Mouse (Mus musculus) midbrain, postnatal 0 days (tissue): ENCODE measurements around the gene Cpne7. TPM values are rescaled to one million over a fixed set of nuclear protein-coding genes. Genes with fewer than 3 reads are reported as not detected.

Source experiments
- ATAC-seq: fragments of 200-750 bp; cut with Nextera tagmentation; 2 replicates; pipeline ENCODE4 v1.8.0; 2017; ENCODE audit warnings: moderate number of reproducible peaks, mild to moderate bottlenecking, moderate TSS enrichment, moderate library complexity; ENCODE audit not compliant: low FRiP score
- DNase-seq: peaks from one replicate; pipeline ENCODE4 v3.0.0-alpha.2; 2015; ENCODE audit warnings: low spot score
- H3K27ac ChIP-seq: fragments of 300-500 bp; sonication (generic); 2 replicates; pipeline ENCODE4 v1.5.1; 2014; ENCODE audit warnings: low read depth, mild to moderate bottlenecking, low read length, mixed read lengths
- H3K27me3 ChIP-seq: fragments of 300-500 bp; sonication (generic); 2 replicates; pipeline ENCODE4 v1.6.1; 2014; ENCODE audit warnings: low read length, control low read depth, mixed read lengths; ENCODE audit not compliant: insufficient read depth
- H3K36me3 ChIP-seq: fragments of 300-500 bp; sonication (generic); 2 replicates; pipeline ENCODE4 v1.6.1; 2014; ENCODE audit warnings: low read length, control low read depth, mixed read lengths; ENCODE audit not compliant: insufficient read depth
- H3K4me1 ChIP-seq: fragments of 300-500 bp; sonication (generic); 2 replicates; pipeline ENCODE4 v1.6.1; 2014; ENCODE audit warnings: mild to moderate bottlenecking, control low read depth, antibody characterized with exemption, low read length, mixed read lengths; ENCODE audit not compliant: insufficient read depth
- H3K4me2 ChIP-seq: fragments of 300-500 bp; sonication (generic); 2 replicates; pipeline ENCODE4 v1.6.1; 2014; ENCODE audit warnings: low read depth, mild to moderate bottlenecking, low read length, mixed read lengths; ENCODE audit not compliant: poor library complexity, severe bottlenecking
- H3K4me3 ChIP-seq: fragments of 300-500 bp; sonication (generic); 2 replicates; pipeline ENCODE4 v1.5.1; 2014; ENCODE audit warnings: low read depth, mild to moderate bottlenecking, low read length, moderate library complexity
- H3K9ac ChIP-seq: fragments of 300-500 bp; sonication (generic); replicated peaks from 2 replicates; pipeline ENCODE4 v1.6.1; 2014; ENCODE audit warnings: mild to moderate bottlenecking, low read length, moderate library complexity, mixed read lengths; ENCODE audit not compliant: poor library complexity, severe bottlenecking
- H3K9me3 ChIP-seq: fragments of 300-500 bp; sonication (generic); 2 replicates; pipeline ENCODE4 v1.6.1; 2016; ENCODE audit warnings: low read length, control low read depth
- CTCF ChIP-seq: IDR thresholded peaks from 2 replicates; pipeline ENCODE4 v1.5.1; 2016; ENCODE audit warnings: antibody characterized with exemption, mild to moderate bottlenecking
- WGBS: fragments of 180-500 bp; shearing (Covaris S2); extraction: QIAGEN DNeasy Blood & Tissue Kit; methylation state at CpG from one replicate; pipeline ENCODE4 v1.1.7; 2014; 5-methylcytosine and 5-hydroxymethylcytosine counted together
- polyA plus RNA-seq: library from polyadenylated mRNA; unstranded; fragments of >200 nt; fragmentation: Nextera tagmentation; extraction: Ambion mirVana; gene quantifications from 2 replicates; pipeline ENCODE4 v1.2.1, GENCODE M21; 2015
- total RNA-seq: library from RNA; depleted of rRNA; stranded (reverse); fragments of >200 nt; gene quantifications from 2 replicates; pipeline ENCODE4 v1.2.3, GENCODE M21; 2014

Cpne7 gene
- total and polyA plus RNA-seq, 2 experiments from 2014 or later, result 29.1 to 29.2 TPM

- TF ChIP-seq CTCF, result no peak
- no peaks in the 10 kb centered on the region for H3K27me3 ChIP-seq
- H3K4me1 ChIP-seq, result 0 out of 2 replicates have a peak, but pooled peaks cover 3% of the 10 kb centered on the region
- H3K9ac ChIP-seq, result peak overlapping the region; percentile 86
- ATAC-seq (no peak), DNase-seq (no peak)
- 0 out of 2 replicates have a peak overlapping the region, but pooled peaks have one; percentile 97 for H3K27ac ChIP-seq
- H3K36me3 ChIP-seq, result peaks cover 25% of the 10 kb centered on the region
- peak overlapping the region; percentile 78 for H3K4me2 ChIP-seq
- H3K4me3 ChIP-seq, result peak overlapping the region; percentile 83
- no peaks in the 10 kb centered on the region for H3K9me3 ChIP-seq
- WGBS, result 17% methylated on average over 15 of the region's 15 CpGs
These were observed 13.9 kb upstream of the Cpne7 start for GRCm38 (mm10) chr8:123103285-123103684.

GRCm38 (mm10) chr8:123104046-123104767 is 13.0 kb upstream of the Cpne7 start:
- peak overlapping the region; percentile 86; the same call in 1 of the 2 replicates for H3K9ac ChIP-seq

GRCm38 (mm10) chr8:123105553-123106326 is 11.4 kb upstream of the Cpne7 start:
- H3K9me3 ChIP-seq, result no peaks in the 10 kb centered on the region
- whole genome bisulfite sequencing, result 70% methylated on average over 5 of the region's 5 CpGs
- peak; percentile 81 for DNase-seq
- no peak overlapping the region for H3K4me3 ChIP-seq
- H3K4me1 ChIP-seq, result 0 out of 2 replicates have a peak, but pooled peaks cover 3% of the 10 kb centered on the region
- H3K36me3 ChIP-seq, result peaks cover 20% of the 10 kb centered on the region
- no peak for ATAC-seq
- peak; percentile 79 for TF ChIP-seq CTCF
- H3K9ac ChIP-seq, result no peak overlapping the region
- no peak overlapping the region for H3K4me2 ChIP-seq
- no peaks in the 10 kb centered on the region for H3K27me3 ChIP-seq
- no peak overlapping the region for H3K27ac ChIP-seq

More at GRCm38 (mm10) chr8:123104046-123104767, 13.0 kb upstream of the Cpne7 start:
- TF ChIP-seq CTCF, result no peak
- DNase-seq (no peak), ATAC-seq (no peak)
- WGBS, result 77% methylated on average over 6 of the region's 6 CpGs
- Histone ChIP-seq H3K4me2 (peak overlapping the region; percentile 6; the same call in 1 of the 2 replicates), H3K4me3 (peak overlapping the region; percentile 83; the same call in 1 of the 2 replicates), H3K36me3 (peaks cover 21% of the 10 kb centered on the region), H3K9me3 (no peaks in the 10 kb centered on the region), H3K27me3 (no peaks in the 10 kb centered on the region), H3K27ac (no peak overlapping the region), H3K4me1 (0 out of 2 replicates have a peak, but pooled peaks cover 3% of the 10 kb centered on the region)

- Histone ChIP-seq H3K9me3 (no peaks in the 10 kb centered on the region), H3K27ac (no peak overlapping the region), H3K4me1 (0 out of 2 replicates have a peak, but pooled peaks cover 3% of the 10 kb centered on the region), H3K4me3 (no peak overlapping the region), H3K4me2 (no peak overlapping the region), H3K36me3 (peaks cover 20% of the 10 kb centered on the region), H3K9ac (no peak overlapping the region), H3K27me3 (no peaks in the 10 kb centered on the region)
- DNase-seq (no peak), ATAC-seq (no peak)
- WGBS, result 48% methylated on average over 2 of the region's 2 CpGs
- peak; percentile 69 for TF ChIP-seq CTCF
These were observed 10.6 kb upstream of the Cpne7 start for GRCm38 (mm10) chr8:123106531-123106930.

GRCm38 (mm10) chr8:123108010-123108409 is 9.2 kb upstream of the Cpne7 start:
- TF ChIP-seq CTCF, result peak; percentile 45
- no peak overlapping the region for H3K4me3 ChIP-seq
- WGBS, result 91% methylated on average over 1 of the region's 1 CpGs
- H3K27me3 ChIP-seq, result no peaks in the 10 kb centered on the region
- DNase-seq, result no peak
- H3K9me3 ChIP-seq, result no peaks in the 10 kb centered on the region
- no peak overlapping the region for H3K27ac ChIP-seq
- H3K4me2 ChIP-seq, result no peak overlapping the region
- peaks cover 20% of the 10 kb centered on the region for H3K36me3 ChIP-seq
- 0 out of 2 replicates have a peak, but pooled peaks cover 3% of the 10 kb centered on the region for H3K4me1 ChIP-seq
- ATAC-seq, result no peak
- no peak overlapping the region for H3K9ac ChIP-seq
